Mouse (Mus musculus) layer of hippocampus, adult 18-20 months (tissue): ENCODE measurements around the gene Gm20896. TPM values are rescaled to one million over a fixed set of nuclear protein-coding genes. Genes with fewer than 3 reads are reported as not detected.
"Not testable (repeated sequence)": the region's sequence is repeated elsewhere in the genome, so short reads cannot be mapped to it uniquely, and the experiment has no call there.

ENCODE experiments used
- DNase-seq, 2 experiments: peaks; one replicate each; pipeline ENCODE4 v3.0.0; 2022; ENCODE audit warnings: low spot score in 2 of 2
- long read RNA-seq: library from polyadenylated mRNA; stranded (forward); transcript quantifications from one replicate; pipeline ENCODE4 v2.0.0, GENCODE M21; 2021
- total RNA-seq, 2 experiments: library from RNA; stranded (reverse); gene quantifications; 2 replicates each; pipeline ENCODE4 v1.2.3; 2021

Gene Gm20896
- total RNA-seq: not detected
- long read RNA-seq: 0 reads

DNA sequence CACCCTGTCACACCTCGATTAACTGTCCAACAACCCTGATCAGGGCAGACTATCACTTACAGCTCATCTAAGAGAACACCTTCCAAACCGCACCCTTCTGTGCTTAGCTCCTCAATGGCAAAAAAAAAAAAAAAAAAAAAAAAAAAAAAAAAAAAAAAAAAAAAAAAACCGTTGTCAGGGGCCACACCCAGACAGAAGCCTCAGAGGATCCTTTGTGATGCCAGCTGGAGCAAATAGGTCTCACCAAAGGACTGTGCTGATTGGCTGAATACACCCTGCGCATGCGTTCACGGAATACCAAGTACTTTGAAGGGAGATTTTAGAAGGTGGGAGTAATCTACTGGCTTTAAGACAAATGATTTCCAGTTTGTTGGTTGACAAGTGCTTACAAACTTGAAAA is at the start of gene Gm20896:
Gm20896 (minus strand) TSS at position 101 of the 400 bp plus-strand sequence.
- DNase-seq: not testable (repeated sequence)
